Mouse (Mus musculus) hindbrain, postnatal 0 days (tissue): Measurements from ENCODE around the gene Gm9821. TPM values are rescaled to one million over a fixed set of nuclear protein-coding genes. Genes with fewer than 3 reads are reported as not detected.

Source experiments
- ATAC-seq: fragments of 200-750 bp; cut with Nextera tagmentation; 2 replicates; pipeline ENCODE4 v1.8.0; 2017; ENCODE audit warnings: mild to moderate bottlenecking, moderate TSS enrichment, moderate library complexity
- DNase-seq: peaks from one replicate; pipeline ENCODE4 v3.0.0-alpha.2; 2015; ENCODE audit warnings: low spot score
- H3K27ac ChIP-seq: fragments of 300-500 bp; sonication (generic); 2 replicates; pipeline ENCODE4 v1.5.1; 2014; ENCODE audit warnings: mild to moderate bottlenecking
- H3K27me3 ChIP-seq: fragments of 300-500 bp; sonication (generic); 2 replicates; pipeline ENCODE4 v1.6.1; 2014; ENCODE audit warnings: low read length, mixed read lengths; ENCODE audit not compliant: insufficient read depth
- H3K36me3 ChIP-seq: fragments of 300-500 bp; sonication (generic); 2 replicates; pipeline ENCODE4 v1.6.1; 2014; ENCODE audit warnings: low read length, mixed read lengths; ENCODE audit not compliant: insufficient read depth
- H3K4me1 ChIP-seq: fragments of 300-500 bp; sonication (generic); 2 replicates; pipeline ENCODE4 v1.6.1; 2014; ENCODE audit warnings: antibody characterized with exemption, low read length, mixed read lengths; ENCODE audit not compliant: insufficient read depth
- H3K4me2 ChIP-seq: fragments of 300-500 bp; sonication (generic); 2 replicates; pipeline ENCODE4 v1.6.1; 2014; ENCODE audit warnings: low read depth, mild to moderate bottlenecking, low read length, moderate library complexity, mixed read lengths
- H3K4me3 ChIP-seq: fragments of 300-500 bp; sonication (generic); 2 replicates; pipeline ENCODE4 v1.5.1; 2014; ENCODE audit warnings: low read length
- H3K9ac ChIP-seq: fragments of 300-500 bp; sonication (generic); replicated peaks from 2 replicates; pipeline ENCODE4 v1.6.1; 2014; ENCODE audit warnings: mild to moderate bottlenecking, low read length, moderate library complexity, mixed read lengths
- H3K9me3 ChIP-seq: fragments of 300-500 bp; sonication (generic); 2 replicates; pipeline ENCODE4 v1.6.1; 2016; ENCODE audit warnings: low read length, mixed read lengths
- CTCF ChIP-seq: IDR thresholded peaks from 2 replicates; pipeline ENCODE4 v1.5.1; 2016; ENCODE audit warnings: antibody characterized with exemption, control low read depth, low read depth
- WGBS: fragments of 180-500 bp; shearing (Covaris S2); extraction: QIAGEN DNeasy Blood & Tissue Kit; methylation state at CpG from one replicate; pipeline ENCODE4 v1.1.7; 2014; 5-methylcytosine and 5-hydroxymethylcytosine counted together
- microRNA-seq, 2 experiments: library from miRNA; unstranded; fragments of <30 nt; microRNA quantifications; one replicate each; pipeline ENCODE4; 2016
- polyA plus RNA-seq: library from polyadenylated mRNA; unstranded; fragments of >200 nt; fragmentation: Nextera tagmentation; extraction: Ambion mirVana; gene quantifications from 2 replicates; pipeline ENCODE4 v1.2.1, GENCODE M21; 2015
- total RNA-seq: library from RNA; depleted of rRNA; stranded (reverse); fragments of >200 nt; gene quantifications from 2 replicates; pipeline ENCODE4 v1.2.3, GENCODE M21; 2014; rRNA removed

Gene Gm9821
- total and polyA plus RNA-seq, 2 experiments from 2014 or later = 0.08 TPM; not detected in 1

GRCm38 (mm10) chr2:91984906-91985525, 39.5 kb downstream of the Gm9821 start:
- peaks cover 4% of the 10 kb centered on the region; the same call in 1 of the 2 replicates for H3K4me1 ChIP-seq
- 47% methylated on average over 9 of the region's 9 CpGs for WGBS
- H3K27me3 ChIP-seq = no peaks in the 10 kb centered on the region
- H3K4me2 ChIP-seq = peak overlapping the region; percentile 42; the same call in 1 of the 2 replicates
- no peak overlapping the region for H3K9ac ChIP-seq
- no peaks in the 10 kb centered on the region for H3K9me3 ChIP-seq
- no peaks in the 10 kb centered on the region for H3K36me3 ChIP-seq
- DNase-seq (no peak), ATAC-seq (no peak)
- H3K4me3 ChIP-seq = no peak overlapping the region
- no peak overlapping the region for H3K27ac ChIP-seq
- no peak for TF ChIP-seq CTCF

DNA sequence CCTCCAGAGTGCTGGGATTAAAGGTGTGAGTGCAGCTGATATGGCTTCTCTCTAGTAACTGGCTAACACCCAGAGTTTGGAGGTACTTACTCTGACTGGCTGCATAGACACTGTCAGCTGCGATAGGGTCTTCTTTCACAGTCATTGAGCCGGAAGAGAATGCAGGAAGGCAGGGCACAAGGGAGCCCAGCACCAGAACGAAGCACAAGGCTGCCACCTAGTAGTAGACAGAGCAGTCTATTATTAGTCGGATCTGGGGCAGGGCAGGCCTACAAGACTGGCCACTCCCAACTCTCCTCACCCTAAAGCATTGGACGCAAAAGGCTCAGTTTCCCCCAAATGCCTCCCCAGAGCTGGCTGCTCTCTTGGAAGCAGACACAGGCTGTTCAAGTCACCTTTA, 40.6 kb downstream of the Gm9821 start:
- no peak overlapping the region for H3K9ac ChIP-seq
- no peaks in the 10 kb centered on the region for H3K27me3 ChIP-seq
- peaks cover 4% of the 10 kb centered on the region; the same call in 1 of the 2 replicates for H3K4me1 ChIP-seq
- H3K36me3 ChIP-seq = no peaks in the 10 kb centered on the region
- H3K4me3 ChIP-seq = no peak overlapping the region
- H3K27ac ChIP-seq = no peak overlapping the region
- 4% methylated on average over 5 of the region's 5 CpGs for WGBS
- no peaks in the 10 kb centered on the region for H3K9me3 ChIP-seq
- peak; percentile 65 for TF ChIP-seq CTCF
- DNase-seq (peak; percentile 73), ATAC-seq (peak; percentile 56)
- no peak overlapping the region for H3K4me2 ChIP-seq

DNA sequence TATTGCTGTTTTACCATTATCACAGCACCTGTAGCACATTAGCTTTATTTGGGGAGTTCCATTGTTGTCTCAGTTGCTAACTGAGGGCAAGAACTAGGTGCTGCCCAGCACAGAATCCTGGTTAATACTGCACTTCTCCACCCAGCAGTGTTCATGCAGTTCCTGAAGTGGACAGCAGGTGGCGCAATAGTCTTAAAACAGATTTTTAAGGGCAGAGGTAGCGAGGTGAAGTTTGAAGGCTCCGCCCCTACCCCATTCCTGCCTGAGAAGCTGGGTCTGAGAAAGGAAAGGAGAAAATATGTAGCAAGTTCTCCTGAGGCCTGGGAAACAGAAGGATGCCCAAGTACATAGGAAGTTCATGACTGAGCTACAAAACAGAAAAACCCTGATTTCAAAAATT, 42.0 kb downstream of the Gm9821 start:
- Histone ChIP-seq H3K4me3 (no peak overlapping the region), H3K4me2 (no peak overlapping the region), H3K9ac (no peak overlapping the region), H3K36me3 (no peaks in the 10 kb centered on the region), H3K9me3 (no peaks in the 10 kb centered on the region), H3K27ac (no peak overlapping the region), H3K4me1 (peaks cover 4% of the 10 kb centered on the region; the same call in 1 of the 2 replicates), H3K27me3 (no peaks in the 10 kb centered on the region)
- 3% methylated on average over 3 of the region's 3 CpGs for WGBS
- peak; percentile 91 for DNase-seq
- TF ChIP-seq CTCF = peak; percentile 94
- peak; percentile 44 for ATAC-seq

DNA sequence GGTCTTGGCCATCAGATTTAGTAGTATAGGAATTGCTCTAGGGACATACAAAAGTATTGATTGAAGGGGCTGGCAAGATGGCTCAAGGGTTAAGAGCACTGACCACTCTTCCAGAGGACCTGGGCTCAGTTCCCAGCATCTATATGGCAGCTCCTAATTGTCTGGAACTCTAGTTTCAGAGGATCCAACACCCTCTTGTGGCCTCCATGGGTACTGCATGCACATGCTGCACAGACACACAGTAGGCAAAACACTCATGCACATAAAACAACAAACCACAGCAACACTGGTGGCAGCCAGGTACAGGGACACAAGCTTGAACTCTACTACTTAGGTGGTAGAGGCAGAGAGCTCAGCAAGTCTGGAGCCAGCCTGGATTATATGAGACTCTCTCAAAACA, 44.2 kb downstream of the Gm9821 start:
- Histone ChIP-seq H3K27me3 (no peaks in the 10 kb centered on the region), H3K27ac (no peak overlapping the region), H3K36me3 (no peaks in the 10 kb centered on the region), H3K4me2 (no peak overlapping the region), H3K4me1 (no peaks in the 10 kb centered on the region), H3K9ac (no peak overlapping the region), H3K9me3 (no peaks in the 10 kb centered on the region), H3K4me3 (no peak overlapping the region)
- peak; percentile 54 for TF ChIP-seq CTCF
- no peak for ATAC-seq
- no peak for DNase-seq

- Histone ChIP-seq H3K27ac (no peak overlapping the region), H3K36me3 (no peaks in the 10 kb centered on the region), H3K9me3 (no peaks in the 10 kb centered on the region), H3K4me1 (no peaks in the 10 kb centered on the region), H3K27me3 (no peaks in the 10 kb centered on the region), H3K4me2 (no peak overlapping the region), H3K9ac (no peak overlapping the region), H3K4me3 (no peak overlapping the region)
- no peak for DNase-seq
- no peak for TF ChIP-seq CTCF
- ATAC-seq = peak; percentile 71
- 36% methylated on average over 3 of the region's 3 CpGs for WGBS
These were observed 47.9 kb downstream of the Gm9821 start for GRCm38 (mm10) chr2:91993409-91993808.

GRCm38 (mm10) chr2:91996006-91996405, 50.5 kb downstream of the Gm9821 start:
- Histone ChIP-seq H3K4me1 (no peaks in the 10 kb centered on the region), H3K4me3 (no peak overlapping the region), H3K9me3 (no peaks in the 10 kb centered on the region), H3K9ac (no peak overlapping the region), H3K4me2 (no peak overlapping the region), H3K27ac (no peak overlapping the region), H3K27me3 (no peaks in the 10 kb centered on the region), H3K36me3 (no peaks in the 10 kb centered on the region)
- no peak for DNase-seq
- WGBS = 88% methylated on average over 5 of the region's 5 CpGs
- ATAC-seq = no peak
- TF ChIP-seq CTCF = no peak

Small RNA genes lying within 50 kb of the gene (microRNA-seq; reads per million reads assigned to microRNA genes)
- 0 reads per million in 2 experiments for gene Mir6999

Other genes with a start within 250 kb of the Gm9821 start
- 21.2 and 25.2 TPM in 2 replicates for gene Atg13, start 235.1 kb upstream of the Gm9821 start, total RNA-seq
- gene Atg13, start 235.1 kb upstream of the Gm9821 start, polyA plus RNA-seq = 24.7 and 24.8 TPM in 2 replicates
- gene Harbi1, start 234.9 kb upstream of the Gm9821 start, total RNA-seq = 16.6 and 19.9 TPM in 2 replicates
- 12.0 TPM in 2 replicates for gene Harbi1, start 234.9 kb upstream of the Gm9821 start, polyA plus RNA-seq
- 50.6 and 53.8 TPM in 2 replicates for gene Ambra1, start 215.6 kb upstream of the Gm9821 start, total RNA-seq
- 15.2 and 15.7 TPM in 2 replicates for gene Ambra1, start 215.6 kb upstream of the Gm9821 start, polyA plus RNA-seq
- 3.3 and 4.4 TPM in 2 replicates for gene Chrm4, start 18.5 kb upstream of the Gm9821 start, total RNA-seq
- 0.75 and 0.93 TPM in 2 replicates for gene Chrm4, start 18.5 kb upstream of the Gm9821 start, polyA plus RNA-seq
- gene Mdk, start 13.4 kb upstream of the Gm9821 start, total RNA-seq = 54.9 and 78.4 TPM in 2 replicates
- gene Mdk, start 13.4 kb upstream of the Gm9821 start, polyA plus RNA-seq = 167 and 171 TPM in 2 replicates
- gene Dgkz, start 30.2 kb downstream of the Gm9821 start, total RNA-seq = 150 and 163 TPM in 2 replicates
- gene Dgkz, start 30.2 kb downstream of the Gm9821 start, polyA plus RNA-seq = 40.7 and 41.2 TPM in 2 replicates
- gene Creb3l1, start 78.8 kb downstream of the Gm9821 start, total RNA-seq = 3.4 and 3.5 TPM in 2 replicates
- gene Creb3l1, start 78.8 kb downstream of the Gm9821 start, polyA plus RNA-seq = 3.2 and 3.5 TPM in 2 replicates
- 109 and 175 TPM in 2 replicates for gene Phf21a, start 147.4 kb downstream of the Gm9821 start, total RNA-seq
- 26.4 and 26.6 TPM in 2 replicates for gene Phf21a, start 147.4 kb downstream of the Gm9821 start, polyA plus RNA-seq